Mouse (Mus musculus) stomach, embryonic 16.5 days (tissue): ENCODE results near the gene Adam26a. TPM values are rescaled to one million over a fixed set of nuclear protein-coding genes. Genes with fewer than 3 reads are reported as not detected.
"Not testable (repeated sequence)": the region's sequence is repeated elsewhere in the genome, so short reads cannot be mapped to it uniquely, and the experiment has no call there.

Experiments used
- ATAC-seq: fragments of 200-750 bp; cut with Nextera tagmentation; 2 replicates; pipeline ENCODE4 v1.8.0; 2017; ENCODE audit warnings: moderate number of reproducible peaks, moderate TSS enrichment; ENCODE audit not compliant: insufficient read depth, low FRiP score
- H3K27ac ChIP-seq: fragments of 300-500 bp; sonication (generic); 2 replicates; pipeline ENCODE4 v1.5.1; 2014; ENCODE audit warnings: low read length
- H3K27me3 ChIP-seq: fragments of 300-500 bp; sonication (generic); 2 replicates; pipeline ENCODE4 v1.6.1; 2014; ENCODE audit warnings: low read length, control low read depth, mixed read lengths; ENCODE audit not compliant: control insufficient read depth, insufficient read depth
- H3K36me3 ChIP-seq: fragments of 300-500 bp; sonication (generic); 2 replicates; pipeline ENCODE4 v1.6.1; 2014; ENCODE audit warnings: low read length; ENCODE audit not compliant: control insufficient read depth, insufficient read depth
- H3K4me1 ChIP-seq: fragments of 300-500 bp; sonication (generic); 2 replicates; pipeline ENCODE4 v1.6.1; 2014; ENCODE audit warnings: low read length, control low read depth, mixed read lengths; ENCODE audit not compliant: control insufficient read depth, insufficient read depth
- H3K4me2 ChIP-seq: fragments of 300-500 bp; sonication (generic); 2 replicates; pipeline ENCODE4 v1.6.1; 2014; ENCODE audit warnings: low read depth, low read length, mixed read lengths
- H3K4me3 ChIP-seq: fragments of 300-500 bp; sonication (generic); replicated peaks from 2 replicates; pipeline ENCODE4 v1.5.1; 2014; ENCODE audit warnings: mild to moderate bottlenecking, low read length
- H3K9ac ChIP-seq: fragments of 300-500 bp; sonication (generic); 2 replicates; pipeline ENCODE4 v1.6.1; 2014; ENCODE audit warnings: low read length
- H3K9me3 ChIP-seq: fragments of 300-500 bp; sonication (generic); replicated peaks from 2 replicates; pipeline ENCODE4 v1.6.1; 2016; ENCODE audit warnings: low read length, control low read depth; ENCODE audit not compliant: control insufficient read depth
- WGBS: fragments of 180-500 bp; shearing (Covaris S2); extraction: QIAGEN DNeasy Blood & Tissue Kit; methylation state at CpG from one replicate; pipeline ENCODE4 v1.1.7; 2014; 5-methylcytosine and 5-hydroxymethylcytosine counted together
- polyA plus RNA-seq: library from polyadenylated mRNA; unstranded; fragments of >200 nt; fragmentation: Nextera tagmentation; extraction: Ambion mirVana; gene quantifications from 2 replicates; pipeline ENCODE4 v1.2.1, GENCODE M21; 2015

The Adam26a gene
- polyA plus RNA-seq: not detected in 2 replicates

GRCm38 (mm10) chr8:43576607-43577006, at the start of gene Adam26a:
TSS of gene Adam26a (minus strand) at chr8:43576707.
- not testable (repeated sequence) for H3K9me3 ChIP-seq, H3K4me2 ChIP-seq

GRCm38 (mm10) chr8:43616046-43616445, 39.5 kb upstream of the Adam26a start:
- Histone ChIP-seq H3K36me3 (no peaks in the 10 kb centered on the region), H3K9ac (no peak overlapping the region), H3K4me3 (no peak overlapping the region), H3K27me3 (no peaks in the 10 kb centered on the region), H3K9me3 (no peaks in the 10 kb centered on the region), H3K27ac (no peak overlapping the region), H3K4me2 (no peak overlapping the region), H3K4me1 (no peaks in the 10 kb centered on the region)
- ATAC-seq: no peak
- WGBS: 86% methylated on average over 1 of the region's 1 CpGs

More at GRCm38 (mm10) chr8:43576607-43577006, at the start of gene Adam26a:
- H3K4me3 ChIP-seq, ATAC-seq, H3K27ac ChIP-seq, H3K4me1 ChIP-seq, H3K9ac ChIP-seq, H3K27me3 ChIP-seq, H3K36me3 ChIP-seq: not testable (repeated sequence)
- 95% methylated on average over 2 of the region's 2 CpGs for WGBS

DNA sequence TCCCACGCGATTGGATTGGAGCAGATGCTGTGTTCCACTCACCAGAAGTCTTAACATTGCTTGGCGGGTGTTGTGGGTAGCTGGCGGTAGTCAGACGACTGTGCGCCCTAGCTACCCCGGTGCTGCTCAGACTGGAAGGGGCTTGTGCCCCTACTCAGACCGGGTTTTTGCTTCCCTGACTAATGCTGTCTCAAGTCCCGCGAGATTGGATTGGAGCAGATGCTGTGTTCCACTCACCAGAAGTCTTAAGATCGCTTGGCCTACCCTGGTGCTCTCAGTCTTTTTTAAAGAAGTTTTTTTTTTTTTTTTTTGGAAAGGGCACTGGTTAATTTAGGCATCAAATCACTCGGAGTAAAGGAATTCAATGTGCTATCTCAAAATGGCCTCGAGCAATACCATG, 27.1 kb upstream of the Adam26a start:
- not testable (repeated sequence) for H3K4me2 ChIP-seq, H3K36me3 ChIP-seq, H3K9me3 ChIP-seq, H3K27me3 ChIP-seq, H3K4me3 ChIP-seq, ATAC-seq, H3K4me1 ChIP-seq, H3K27ac ChIP-seq, H3K9ac ChIP-seq
- 80% methylated on average over 13 of the region's 13 CpGs for WGBS

GRCm38 (mm10) chr8:43603166-43603565, 26.7 kb upstream of the Adam26a start:
- H3K9me3 ChIP-seq, H3K4me2 ChIP-seq, H3K36me3 ChIP-seq, H3K9ac ChIP-seq, H3K27ac ChIP-seq, H3K4me1 ChIP-seq, H3K27me3 ChIP-seq, H3K4me3 ChIP-seq, ATAC-seq: not testable (repeated sequence)
- 90% methylated on average over 15 of the region's 15 CpGs for WGBS

- not testable (repeated sequence) for H3K4me2 ChIP-seq, H3K36me3 ChIP-seq, H3K9me3 ChIP-seq, H3K9ac ChIP-seq, H3K27me3 ChIP-seq, H3K4me1 ChIP-seq, H3K27ac ChIP-seq, H3K4me3 ChIP-seq, ATAC-seq
These were observed 48.5 kb downstream of the Adam26a start, which contains the start of gene Adam26b for GRCm38 (mm10) chr8:43528006-43528405. TSS of gene Adam26b (minus strand) at chr8:43528106.

Other genes starting within 250 kb of the Adam26a start
- gene Adam26b, start 48.6 kb downstream of the Adam26a start, polyA plus RNA-seq: not detected in 2 replicates
- gene Gm5346, start 50.6 kb upstream of the Adam26a start, polyA plus RNA-seq: not detected in 2 replicates
- gene Adam34, start 133.3 kb upstream of the Adam26a start, polyA plus RNA-seq: not detected in 2 replicates